Mouse (Mus musculus): Measurements from ENCODE around the gene 4930572O03Rik.
"Not testable (repeated sequence)": the region's sequence is repeated elsewhere in the genome, so short reads cannot be mapped to it uniquely, and the experiment has no call there.

The 4930572O03Rik gene

GRCm38 (mm10) chr5:15656959-15657358 lies at the start of gene 4930572O03Rik:
Gene 4930572O03Rik, minus strand, starts transcription at chr5:15657059.
- not testable (repeated sequence) for DNase-seq (ENCODE audit: extremely low read depth, low read depth)

DNA sequence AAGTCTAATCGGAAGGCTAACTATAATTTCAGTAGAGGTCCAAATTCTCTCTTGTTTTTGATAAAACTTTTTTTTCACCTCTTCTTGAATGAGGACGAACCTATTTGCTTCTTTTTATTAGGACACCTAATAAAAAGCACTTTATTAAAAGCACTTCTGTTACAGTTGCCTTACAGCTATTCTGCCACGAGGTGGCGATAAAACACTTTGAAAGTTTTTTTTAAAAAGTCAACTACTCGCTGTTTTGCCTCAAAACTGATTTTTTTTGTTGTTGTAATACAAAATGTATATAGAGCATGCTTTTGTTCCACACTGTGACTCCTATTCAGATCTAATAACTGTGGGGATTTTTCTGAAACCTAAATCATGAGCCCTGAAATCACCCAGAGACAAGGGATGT lies 46.0 kb upstream of the 4930572O03Rik start:
- DNase-seq (ENCODE audit: extremely low read depth, low read depth), result not testable (repeated sequence)

DNA sequence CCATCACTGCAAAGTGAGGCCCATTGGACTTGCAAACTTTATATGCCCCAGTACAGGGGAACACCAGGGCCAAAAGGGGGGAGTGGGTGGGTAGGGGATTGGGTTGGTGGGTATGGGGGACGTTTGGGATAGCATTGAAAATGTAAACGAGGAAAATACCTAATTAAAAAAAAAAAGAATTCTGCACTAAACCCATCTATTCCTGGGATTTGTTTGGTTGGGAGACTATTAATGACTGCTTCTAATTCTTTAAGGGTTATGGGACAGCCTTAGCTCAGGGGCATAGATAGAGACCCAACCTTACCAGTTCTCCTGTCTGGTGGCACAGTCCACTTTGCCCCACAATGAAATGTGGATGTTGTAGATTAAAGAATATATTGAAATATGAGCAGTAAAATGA lies 40.9 kb upstream of the 4930572O03Rik start:
- DNase-seq (ENCODE audit: extremely low read depth, low read depth), result not testable (repeated sequence)

GRCm38 (mm10) chr5:15691849-15692248 lies 35.0 kb upstream of the 4930572O03Rik start:
- not testable (repeated sequence) for DNase-seq (ENCODE audit: extremely low read depth, low read depth)

GRCm38 (mm10) chr5:15690822-15691221 lies 34.0 kb upstream of the 4930572O03Rik start:
- not testable (repeated sequence) for DNase-seq (ENCODE audit: extremely low read depth, low read depth)

GRCm38 (mm10) chr5:15689659-15690213 lies 32.9 kb upstream of the 4930572O03Rik start:
- DNase-seq (ENCODE audit: extremely low read depth, low read depth), result not testable (repeated sequence)

DNA sequence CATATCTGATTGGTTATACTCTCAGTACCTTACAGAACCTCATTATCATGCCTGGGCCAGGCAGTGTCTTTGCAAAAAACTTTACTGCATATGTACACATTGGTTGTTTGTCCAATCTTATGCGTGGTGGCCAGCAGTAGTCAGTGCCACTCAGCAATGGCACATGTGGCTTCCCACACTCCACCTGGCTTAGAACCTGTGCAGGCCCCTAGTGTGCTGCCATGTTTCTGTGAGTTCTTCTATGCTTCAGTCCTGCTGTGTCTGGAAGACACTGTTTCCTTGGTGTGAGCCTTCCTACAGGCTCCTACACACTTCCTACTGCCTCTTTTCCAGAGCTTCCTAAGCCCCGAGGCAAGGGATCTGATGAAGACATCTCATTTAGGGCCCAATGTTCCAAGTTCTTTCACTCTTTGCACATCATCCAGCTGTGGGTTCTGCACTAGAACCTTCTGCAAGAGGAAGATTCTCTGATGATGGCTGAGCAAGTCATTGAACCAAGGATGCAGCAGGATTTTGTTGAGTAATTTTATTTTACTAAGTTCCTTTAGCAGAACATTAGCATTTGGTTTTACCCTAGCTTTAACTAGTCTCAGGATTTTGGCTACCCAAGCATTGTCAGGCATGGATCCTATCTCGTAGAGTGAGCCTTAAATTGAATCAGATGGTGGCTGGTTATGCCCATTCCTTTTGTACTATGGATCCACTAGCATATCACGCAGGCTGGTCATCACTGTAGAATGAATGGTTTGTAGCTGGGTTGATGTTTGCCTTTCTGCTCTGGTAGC lies 32.2 kb upstream of the 4930572O03Rik start:
- not testable (repeated sequence) for DNase-seq (ENCODE audit: extremely low read depth, low read depth)

- not testable (repeated sequence) for DNase-seq (ENCODE audit: extremely low read depth, low read depth)
Observed at GRCm38 (mm10) chr5:15681301-15682035, 24.6 kb upstream of the 4930572O03Rik start.

DNA sequence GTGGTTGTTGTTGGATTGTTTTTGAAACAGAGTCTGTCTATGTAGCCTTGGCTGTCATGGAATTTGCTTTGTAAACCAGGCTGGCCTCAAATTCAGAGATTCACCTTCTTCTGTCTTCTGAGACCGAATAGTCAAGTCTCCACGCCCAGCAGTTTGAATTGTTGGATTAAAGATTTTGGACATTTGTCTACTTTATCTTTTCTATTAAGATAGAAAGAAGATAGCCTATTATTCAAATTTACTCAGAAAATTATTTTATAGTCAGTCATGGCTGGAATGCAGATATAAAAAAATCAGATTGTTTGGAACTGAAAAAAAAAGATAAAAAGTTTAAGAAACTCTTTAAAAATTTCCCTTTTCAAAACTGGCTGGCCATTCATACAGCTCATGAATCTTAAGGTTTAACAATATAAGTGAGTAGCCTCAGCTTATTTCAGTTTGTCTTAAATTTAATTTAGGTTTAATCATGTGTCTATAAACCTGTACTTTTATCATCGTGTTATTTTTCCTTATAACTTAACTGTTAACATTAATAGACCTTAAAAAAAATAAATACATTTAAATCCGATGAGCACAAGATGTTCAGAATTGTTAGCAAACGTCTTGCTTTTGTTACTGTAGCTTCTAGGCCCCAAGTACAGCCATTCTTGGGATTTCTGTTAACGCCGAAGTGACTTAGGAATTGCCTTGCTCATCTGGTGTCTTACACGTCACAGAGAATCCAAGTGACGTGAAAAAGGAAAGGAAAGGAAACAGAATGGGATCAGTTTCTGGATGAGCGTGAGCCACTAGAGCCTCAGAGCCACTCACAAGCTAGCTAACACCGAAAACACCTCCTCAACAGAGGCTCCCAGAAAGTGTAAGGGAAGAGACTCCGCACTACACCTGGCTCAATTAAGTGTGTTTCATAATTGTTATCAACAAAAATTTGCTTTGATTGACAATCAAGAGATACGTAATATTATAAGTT lies 23.4 kb upstream of the 4930572O03Rik start:
- not testable (repeated sequence) for DNase-seq (ENCODE audit: extremely low read depth, low read depth)

DNA sequence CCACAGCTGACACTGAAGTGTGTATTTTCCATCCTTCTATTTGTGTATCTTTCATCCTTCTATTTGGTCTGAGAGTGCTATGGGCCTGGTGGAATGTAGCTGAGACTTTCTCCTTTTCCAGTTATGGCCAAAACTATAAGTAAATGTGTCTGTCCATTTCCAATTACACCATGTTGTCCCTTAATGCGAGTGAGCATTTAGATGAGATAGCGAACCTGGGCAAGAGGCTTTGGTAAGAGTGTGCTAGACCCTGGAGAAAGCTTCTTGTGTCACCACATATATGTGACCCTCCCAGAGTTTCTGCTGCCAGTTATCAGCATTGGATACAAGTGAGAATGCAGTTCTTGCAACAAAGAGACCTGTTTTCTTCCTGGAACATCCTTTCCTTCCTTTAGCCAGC lies 22.0 kb upstream of the 4930572O03Rik start:
- DNase-seq (ENCODE audit: extremely low read depth, low read depth), result not testable (repeated sequence)

GRCm38 (mm10) chr5:15677750-15678149 lies 20.9 kb upstream of the 4930572O03Rik start:
- DNase-seq (ENCODE audit: extremely low read depth, low read depth), result not testable (repeated sequence)

- DNase-seq (ENCODE audit: extremely low read depth, low read depth), result not testable (repeated sequence)
Observed at GRCm38 (mm10) chr5:15674429-15675244, 17.8 kb upstream of the 4930572O03Rik start.

DNA sequence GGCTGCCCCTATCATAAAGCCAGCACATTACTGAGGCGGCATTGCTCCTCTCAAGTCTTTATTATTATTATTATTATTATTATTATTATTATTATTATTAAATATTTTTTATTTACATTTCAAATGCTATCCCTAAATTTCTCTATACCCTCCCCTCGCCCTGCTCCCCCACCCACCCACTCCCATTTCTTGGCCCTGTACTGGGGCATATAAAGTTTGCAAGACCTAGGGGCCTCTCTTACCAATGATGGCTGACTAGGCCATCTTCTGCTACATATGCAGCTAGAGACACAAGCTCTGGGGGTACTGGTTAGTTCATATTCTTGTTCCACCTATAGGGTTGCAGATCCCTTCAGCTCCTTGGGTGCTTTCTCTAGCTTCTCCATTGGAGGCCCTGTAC lies 17.1 kb upstream of the 4930572O03Rik start:
- DNase-seq (ENCODE audit: extremely low read depth, low read depth), result not testable (repeated sequence)

DNA sequence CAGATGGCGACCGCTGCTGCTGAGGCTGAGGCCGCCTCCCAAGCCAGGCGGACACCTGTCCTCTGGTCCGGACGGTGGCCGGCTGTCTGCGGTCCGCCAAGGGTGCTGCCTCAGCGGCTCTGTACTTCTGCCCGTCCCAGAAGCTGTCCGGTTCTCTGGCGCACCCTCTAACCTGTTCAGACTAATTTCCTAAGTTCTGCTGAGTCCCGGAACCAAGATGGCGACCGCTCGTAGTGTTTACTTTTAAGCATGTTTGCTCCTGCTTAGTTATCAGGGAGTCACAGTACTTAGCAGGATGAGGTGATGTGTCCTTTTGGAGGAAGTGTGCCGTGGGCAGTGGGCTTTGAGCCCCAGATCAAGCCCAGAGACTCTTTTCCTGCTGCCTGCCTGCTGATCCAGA lies 13.9 kb upstream of the 4930572O03Rik start:
- DNase-seq (ENCODE audit: extremely low read depth, low read depth), result not testable (repeated sequence)

DNA sequence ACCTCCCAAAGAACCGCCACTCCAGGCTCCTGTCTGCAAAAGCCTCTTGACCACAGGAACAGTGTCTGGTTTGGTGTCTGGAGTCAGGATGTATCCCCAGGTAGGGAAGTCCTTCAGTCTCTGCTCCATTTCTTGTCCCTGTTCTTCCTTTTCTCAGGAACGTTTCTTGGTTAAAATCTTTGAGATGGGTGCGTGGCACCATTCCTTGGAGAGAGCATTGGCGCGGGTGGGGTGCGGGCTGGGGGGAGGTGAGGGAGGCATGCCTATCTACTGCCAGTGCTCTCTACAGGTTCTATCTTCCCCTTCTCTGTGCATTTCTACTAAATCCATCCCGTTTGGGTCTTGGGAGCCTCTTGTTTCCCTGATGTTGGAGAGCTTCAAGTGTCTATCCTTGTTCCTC lies 7.0 kb upstream of the 4930572O03Rik start:
- not testable (repeated sequence) for DNase-seq (ENCODE audit: extremely low read depth, low read depth)

DNA sequence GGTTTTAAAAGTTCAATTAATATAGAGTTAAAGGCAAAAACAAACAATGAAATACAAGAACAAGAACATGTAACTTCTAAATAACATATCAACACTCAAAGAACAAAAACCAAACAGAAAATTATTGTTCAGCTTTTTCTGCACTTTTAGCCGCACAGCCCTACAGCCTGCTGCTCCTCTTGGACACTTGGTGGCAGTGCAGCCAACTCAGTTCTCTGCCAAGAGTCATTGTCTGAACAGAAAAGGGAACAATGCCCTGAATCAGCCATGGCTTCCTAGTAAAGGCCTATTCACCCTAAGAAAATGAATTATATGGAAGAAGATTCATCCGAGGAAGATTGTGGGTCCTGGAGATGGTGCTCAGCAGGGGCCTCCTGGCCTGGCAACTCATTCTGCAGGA lies 4.5 kb downstream of the 4930572O03Rik start:
- DNase-seq (ENCODE audit: extremely low read depth, low read depth), result not testable (repeated sequence)

- DNase-seq (ENCODE audit: extremely low read depth, low read depth), result not testable (repeated sequence)
Observed at GRCm38 (mm10) chr5:15645707-15646106, 11.2 kb downstream of the 4930572O03Rik start.

DNA sequence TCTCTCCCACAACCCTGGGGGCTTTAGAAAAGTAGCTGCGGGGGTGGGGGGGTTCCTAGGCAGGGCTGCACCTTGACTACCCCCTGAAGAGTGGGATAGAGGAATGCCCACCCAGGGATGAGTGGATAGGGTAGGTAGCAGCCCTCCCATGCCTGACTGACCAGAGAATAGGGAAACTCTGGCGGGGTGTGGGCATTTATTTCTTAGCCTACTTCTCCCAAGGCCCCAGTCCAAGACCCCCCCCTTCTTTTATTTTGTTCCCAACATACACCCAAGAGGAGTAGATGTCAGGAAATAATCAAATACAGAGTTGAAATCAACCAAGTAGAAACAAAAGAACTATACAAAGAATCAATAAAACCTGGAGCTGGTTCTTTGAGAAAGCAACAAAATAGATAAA lies 19.2 kb downstream of the 4930572O03Rik start:
- DNase-seq (ENCODE audit: extremely low read depth, low read depth), result not testable (repeated sequence)

DNA sequence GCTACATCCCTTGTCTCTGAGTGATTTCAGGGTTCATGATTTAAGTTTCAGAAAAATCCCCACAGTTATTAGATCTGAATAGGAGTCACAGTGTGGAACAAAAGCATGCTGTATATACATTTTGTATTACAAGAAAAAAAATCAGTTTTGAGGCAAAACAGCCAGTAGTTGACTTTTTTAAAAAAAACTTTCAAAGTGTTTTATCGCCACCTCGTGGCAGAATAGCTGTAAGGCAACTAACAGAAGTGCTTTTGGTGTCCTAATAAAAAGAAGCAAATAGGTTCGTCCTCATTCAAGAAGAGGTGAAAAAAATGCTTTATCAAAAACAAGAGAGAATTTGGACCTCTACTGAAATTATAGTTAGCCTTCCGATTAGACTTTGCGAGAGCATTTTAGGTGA lies 26.8 kb downstream of the 4930572O03Rik start:
- DNase-seq (ENCODE audit: extremely low read depth, low read depth), result not testable (repeated sequence)

GRCm38 (mm10) chr5:15628136-15628535 lies 28.7 kb downstream of the 4930572O03Rik start:
- DNase-seq (ENCODE audit: extremely low read depth, low read depth), result not testable (repeated sequence)

Measured in MEL-GATA-1-ER (cell line).